Mouse (Mus musculus) frontal cortex, adult (tissue): Measurements from ENCODE around the gene Abhd17a.
"Not testable (repeated sequence)": the region's sequence is repeated elsewhere in the genome, so short reads cannot be mapped to it uniquely, and the experiment has no call there.

Experiments
- ATAC-seq: cut with Nextera tagmentation; 2 replicates; pipeline ENCODE4 v1.9.2; 2017; ENCODE audit warnings: mild to moderate bottlenecking, moderate library complexity, mixed read lengths; ENCODE audit not compliant: low TSS enrichment

Abhd17a gene

DNA sequence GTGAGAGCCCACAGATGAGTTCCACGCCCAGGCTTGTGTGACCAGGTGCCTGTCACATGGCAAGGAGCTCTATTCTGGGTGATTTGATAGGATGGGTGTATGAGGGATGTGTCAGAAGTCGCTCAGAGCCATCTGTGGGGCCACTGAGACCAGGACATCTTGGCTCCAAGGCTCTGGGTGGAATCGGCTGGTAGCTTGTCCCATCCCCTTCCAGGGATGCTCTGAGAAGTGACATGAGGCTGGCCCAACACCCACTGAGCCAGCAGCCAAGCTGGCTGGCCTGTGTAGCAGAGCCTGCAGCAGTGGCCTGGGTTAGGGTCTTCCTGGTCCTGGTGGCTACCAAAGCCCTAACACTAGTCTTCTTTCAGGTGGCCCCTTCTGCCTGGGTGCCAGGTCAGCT lies 18.3 kb upstream of the Abhd17a start:
- no peak for ATAC-seq

- ATAC-seq, result no peak
Observed at GRCm38 (mm10) chr10:80606737-80607350, 16.7 kb upstream of the Abhd17a start.

DNA sequence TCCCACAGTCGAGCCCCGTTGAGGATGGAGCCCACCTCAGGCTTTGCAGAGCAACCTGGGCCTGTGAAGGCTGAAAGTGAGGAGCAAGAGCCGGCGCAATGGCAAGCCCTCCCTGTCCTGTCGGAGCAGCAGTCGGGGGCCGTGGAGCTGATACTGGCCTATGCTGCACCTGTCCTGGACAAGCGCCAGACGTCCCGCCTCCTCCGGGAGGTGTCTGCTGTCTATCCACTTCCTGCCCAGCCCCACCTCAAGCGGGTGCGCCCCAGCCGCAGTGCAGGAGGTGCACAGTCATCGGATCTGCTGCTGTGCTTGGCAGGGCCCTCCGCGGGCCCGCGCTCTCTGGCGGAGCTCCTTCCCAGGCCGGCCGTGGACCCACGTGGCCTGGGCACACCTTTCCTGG lies 16.2 kb upstream of the Abhd17a start:
- no peak for ATAC-seq

GRCm38 (mm10) chr10:80605721-80606120 lies 15.6 kb upstream of the Abhd17a start, which contains the start of gene Gm49322:
Gene Gm49322, plus strand, starts transcription at chr10:80606021.
- not testable (repeated sequence) for ATAC-seq

- ATAC-seq, result no peak
Observed at GRCm38 (mm10) chr10:80604988-80605387, 14.8 kb upstream of the Abhd17a start.

DNA sequence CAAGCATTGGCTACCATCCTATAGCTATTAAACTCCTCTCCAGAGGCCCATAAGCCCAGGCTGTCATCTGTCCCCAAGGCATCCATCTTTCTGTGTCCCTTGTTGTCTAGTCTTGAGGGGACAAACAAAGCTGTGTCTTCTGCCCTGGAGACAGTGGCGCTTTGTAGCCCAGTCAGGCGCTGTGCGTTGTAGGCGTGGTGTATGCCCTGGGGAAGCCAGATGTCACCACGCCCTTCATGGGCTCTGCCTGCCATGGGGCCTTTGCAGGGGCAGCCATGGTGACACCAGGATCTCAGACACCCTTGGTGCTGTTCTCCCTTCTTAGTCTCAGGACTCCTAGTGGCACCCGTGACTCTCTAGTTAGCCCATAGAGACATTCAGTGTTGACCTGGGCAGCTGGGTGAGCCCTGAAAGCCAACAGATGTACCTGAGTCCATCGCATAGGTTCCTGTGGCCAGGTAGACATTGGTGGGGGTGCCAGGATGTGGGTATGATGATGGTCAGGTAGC lies 13.9 kb upstream of the Abhd17a start:
- no peak for ATAC-seq

DNA sequence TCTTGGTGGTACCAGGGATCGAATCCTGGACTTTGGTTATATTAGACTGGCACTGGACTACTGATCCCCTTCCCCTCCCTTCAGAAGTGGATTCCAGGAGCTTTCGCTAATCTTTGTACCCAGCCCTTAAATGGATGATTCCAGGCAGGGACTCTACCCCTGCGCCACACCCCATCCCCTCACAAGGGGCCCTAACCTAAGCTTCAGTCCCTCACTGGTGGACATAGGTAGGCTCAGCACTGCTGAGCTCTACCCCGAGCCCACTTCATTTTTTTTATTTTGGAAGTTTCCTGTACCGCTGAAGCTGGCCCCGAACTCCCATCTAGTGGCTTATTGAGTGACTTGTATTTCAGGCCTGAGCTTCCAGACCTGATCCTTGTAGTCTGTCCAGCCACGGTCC lies 13.2 kb upstream of the Abhd17a start:
- no peak for ATAC-seq

- peak; percentile 93 for ATAC-seq
Observed at GRCm38 (mm10) chr10:80602698-80603325, 12.7 kb upstream of the Abhd17a start, which contains the start of the genes Scamp4 and Adat3. Gene Scamp4, plus strand, starts transcription at chr10:80602872. Gene Adat3, plus strand, starts transcription at chr10:80602880.

- ATAC-seq, result no peak
Observed at GRCm38 (mm10) chr10:80596318-80596717, 6.2 kb upstream of the Abhd17a start.

DNA sequence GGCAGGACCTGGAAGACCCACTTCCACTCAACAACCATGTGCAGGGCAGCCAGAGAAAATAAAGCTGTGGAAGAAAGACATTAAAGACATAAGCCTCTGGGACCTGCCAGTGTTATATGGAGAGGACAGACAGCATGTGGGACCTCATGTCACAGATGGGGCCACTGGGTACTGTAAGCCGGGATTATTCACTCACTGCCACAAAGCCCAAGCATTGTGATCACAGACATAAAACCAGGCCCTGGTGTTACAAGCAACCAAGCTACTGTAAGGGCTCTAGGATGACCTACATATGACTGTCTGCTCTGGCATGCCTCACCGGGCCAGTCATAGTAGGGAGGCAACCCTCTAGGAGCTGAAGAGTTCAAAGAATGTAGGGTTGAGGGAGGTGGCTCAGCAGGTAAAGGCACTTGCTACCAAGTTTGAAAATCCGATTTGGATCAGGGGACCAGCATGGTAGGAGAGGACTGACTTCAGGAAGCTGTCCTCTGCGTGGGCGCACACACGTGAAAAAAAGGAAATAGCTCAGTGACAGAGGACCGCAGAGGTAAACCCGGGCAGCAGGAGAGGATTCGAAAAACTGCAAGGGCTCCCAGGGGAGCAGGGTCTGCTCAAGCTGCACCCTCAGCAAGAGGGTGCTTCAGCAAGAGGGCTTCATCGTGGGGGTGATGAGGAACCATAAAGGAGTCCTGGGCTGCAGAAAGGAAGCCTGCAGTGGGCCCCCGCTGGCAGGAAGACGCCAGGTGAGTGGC lies 838 bp downstream of the Abhd17a start:
- ATAC-seq, result peak; percentile 5; the same call in 1 of the 2 replicates

DNA sequence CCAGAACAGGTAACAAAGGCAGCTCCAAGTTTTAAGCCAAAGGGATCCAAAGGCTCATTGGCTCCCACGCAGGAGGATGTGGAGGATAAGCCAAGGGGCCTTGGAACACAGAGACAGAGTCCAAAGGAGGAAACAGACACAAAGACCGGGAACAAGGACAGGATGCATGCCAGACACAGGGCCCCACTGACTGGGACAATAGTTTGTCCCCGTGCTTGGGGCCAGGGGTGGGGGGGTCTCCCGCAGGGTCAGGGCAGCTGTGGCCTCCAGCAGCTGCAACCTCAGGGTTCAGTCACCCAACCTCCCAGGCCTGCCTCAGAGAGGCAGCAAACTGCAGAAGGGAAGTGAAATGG lies 2.9 kb downstream of the Abhd17a start:
- ATAC-seq, result no peak

- ATAC-seq, result no peak
Observed at GRCm38 (mm10) chr10:80586407-80587304, 3.5 kb downstream of the Abhd17a start.

GRCm38 (mm10) chr10:80585581-80585980 lies 4.6 kb downstream of the Abhd17a start:
- ATAC-seq, result no peak

- no peak for ATAC-seq
Observed at GRCm38 (mm10) chr10:80584642-80585552, 5.2 kb downstream of the Abhd17a start.

DNA sequence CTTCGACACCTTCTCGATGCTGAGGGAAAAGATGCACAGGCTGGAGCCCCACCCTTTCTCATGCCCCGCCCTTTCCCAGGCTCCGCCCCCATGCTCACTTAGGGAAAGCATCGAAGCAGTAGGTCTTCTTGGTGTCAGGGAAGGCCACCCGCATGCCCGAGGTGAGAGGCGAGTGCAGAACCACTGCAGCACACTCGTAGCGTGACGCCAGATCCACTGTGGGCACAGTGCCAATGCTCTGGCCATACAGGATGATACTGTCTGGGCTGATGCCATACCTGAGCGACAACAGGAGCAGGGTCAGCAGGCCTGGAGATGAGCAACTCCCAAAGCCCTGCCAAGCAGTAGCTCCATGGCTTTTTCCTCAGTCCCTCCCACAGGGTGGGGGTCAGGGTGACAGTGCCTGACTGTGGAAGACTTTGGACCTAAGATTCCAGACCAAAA lies 6.1 kb downstream of the Abhd17a start:
- ATAC-seq, result no peak

GRCm38 (mm10) chr10:80583047-80583446 lies 7.1 kb downstream of the Abhd17a start:
- no peak for ATAC-seq

DNA sequence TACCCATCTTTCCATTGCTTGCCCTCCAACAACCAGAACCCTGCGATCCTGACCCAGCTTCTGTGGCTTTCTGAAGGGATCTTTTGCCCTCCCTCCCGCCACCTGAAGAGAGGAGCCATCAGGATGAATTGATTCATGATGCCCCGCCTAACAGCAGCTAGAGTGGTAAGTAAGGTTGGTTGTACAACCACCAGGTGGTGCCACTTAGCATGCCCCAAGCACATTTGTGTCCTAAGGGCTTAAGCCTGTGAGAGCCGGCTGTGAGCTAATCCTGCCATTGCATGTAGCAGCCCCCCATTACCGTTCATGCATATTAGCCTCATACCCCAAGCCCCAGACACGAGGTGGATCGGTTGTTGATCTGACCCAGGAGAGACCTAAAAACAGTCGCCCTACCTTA lies 11.2 kb downstream of the Abhd17a start:
- ATAC-seq, result 0 out of 2 replicates have a peak, but pooled peaks have one; percentile 13

DNA sequence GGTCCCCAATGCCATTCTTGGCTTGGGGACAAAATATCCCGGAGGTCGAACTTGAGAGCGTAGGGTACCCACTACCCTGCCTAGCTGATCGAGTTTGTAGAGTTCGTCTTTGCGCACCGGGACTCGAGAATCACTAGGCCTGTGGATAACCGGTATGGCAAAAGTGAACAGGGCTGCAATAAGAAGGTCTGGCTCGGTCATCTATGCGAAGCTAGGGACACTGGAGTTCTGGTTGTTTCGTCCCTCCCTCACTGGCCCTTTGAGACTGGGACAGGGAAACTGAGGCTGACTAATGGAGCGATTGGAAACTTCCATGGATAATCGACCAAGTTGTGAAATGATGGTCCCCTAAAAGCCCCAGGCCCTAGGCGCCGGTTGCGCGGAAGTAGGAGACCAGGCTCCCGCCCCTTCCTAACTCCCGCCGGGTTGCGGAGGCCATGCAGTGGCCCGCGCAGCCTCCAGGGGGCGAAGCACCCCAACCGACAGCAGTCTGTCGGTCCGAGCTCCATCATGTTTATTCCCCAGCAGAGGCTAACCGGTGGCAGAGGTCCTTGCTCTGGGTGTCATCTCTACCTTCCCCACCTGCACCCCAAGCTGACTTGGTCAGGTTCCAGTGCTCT lies 11.9 kb downstream of the Abhd17a start:
- 0 out of 2 replicates have a peak, but pooled peaks have one; percentile 10 for ATAC-seq

- ATAC-seq, result peak; percentile 26
Observed at GRCm38 (mm10) chr10:80577195-80578130, 12.7 kb downstream of the Abhd17a start, which contains the start of gene Klf16. Gene Klf16, minus strand, starts transcription at chr10:80577321.
